ENCODE assay signal across 26 mouse cellular contexts in the genomic region with DNA sequence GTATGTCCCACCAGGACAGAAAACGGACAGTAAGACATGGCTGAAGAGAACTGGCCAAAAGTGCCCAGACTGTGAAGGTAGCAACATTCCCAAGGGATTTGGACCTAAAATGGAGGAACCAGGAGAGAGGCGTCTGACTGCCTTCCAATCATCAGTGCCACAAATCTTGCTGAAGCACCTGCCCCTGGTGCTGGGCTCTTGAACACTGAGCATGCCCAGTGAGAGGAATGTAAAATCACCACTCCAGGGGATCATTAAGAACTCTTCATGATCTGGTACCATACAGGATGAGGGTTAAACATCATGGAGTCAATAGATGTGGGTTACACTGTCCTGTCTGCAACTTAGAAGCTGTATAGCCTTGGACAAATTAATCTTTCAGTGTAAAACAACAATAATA.
"Had no signal": no experiment of that assay in that cellular context is flagged by ENCODE, and none has a peak within 500 bp of the region (broad histone marks: within the 10 kb centered on the region; RNA-seq: fewer than 3 reads in every experiment).

No protein-coding gene starts in this region.

- H3K9ac ChIP-seq: heart, embryonic 13.5 days; heart, embryonic 15.5 days; hindbrain, embryonic 13.5 days; hindbrain, embryonic 15.5 days; kidney, embryonic 15.5 days; limb, embryonic 12.5 days; liver, embryonic 13.5 days had no signal

- H3K27ac ChIP-seq: gastrocnemius, adult 2 months; heart, adult 2 months; heart, embryonic 13.5 days; heart, embryonic 15.5 days; hindbrain, embryonic 13.5 days; hindbrain, embryonic 15.5 days; hindbrain, postnatal 0 days; kidney, embryonic 15.5 days; kidney, postnatal 0 days; limb, embryonic 12.5 days had no signal

- H3K4me3 ChIP-seq: gastrocnemius, adult 2 months; heart, adult 2 months; heart, embryonic 13.5 days; heart, embryonic 15.5 days; hindbrain, embryonic 13.5 days; kidney, embryonic 15.5 days; limb, embryonic 10.5 days; limb, embryonic 12.5 days; liver, embryonic 13.5 days had no signal

- DNase-seq: gastrocnemius, adult 2 months; gastrocnemius, postnatal 14 days; gastrocnemius, postnatal 36 days; heart, adult 2 months; heart, postnatal 14 days; heart, postnatal 36 days; kidney, adult 11 months; kidney, adult 2 months; kidney, adult 9 months; kidney, postnatal 14 days; kidney, postnatal 36 days; layer of hippocampus, adult 9-11 months; layer of hippocampus, postnatal 36 days; liver; liver, embryonic 13.5 days had no signal

- H3K36me3 ChIP-seq: heart, embryonic 15.5 days; hindbrain, embryonic 13.5 days; hindbrain, embryonic 15.5 days had no signal

- H3K27me3 ChIP-seq: heart, embryonic 13.5 days; heart, embryonic 15.5 days; hindbrain, embryonic 13.5 days; hindbrain, embryonic 15.5 days; kidney, embryonic 15.5 days; limb, embryonic 12.5 days; liver, embryonic 13.5 days had no signal

- H3K4me2 ChIP-seq: heart, embryonic 11.5 days; heart, embryonic 15.5 days; hindbrain, embryonic 13.5 days; liver, embryonic 11.5 days had no signal

- H3K9me3 ChIP-seq: heart, embryonic 13.5 days; heart, embryonic 15.5 days; hindbrain, embryonic 13.5 days; hindbrain, embryonic 15.5 days; kidney, embryonic 15.5 days; limb, embryonic 10.5 days; limb, embryonic 12.5 days; liver, embryonic 13.5 days had no signal
